Mouse (Mus musculus): ENCODE measurements around the gene Serpinb9.
"Not testable (repeated sequence)": the region's sequence is repeated elsewhere in the genome, so short reads cannot be mapped to it uniquely, and the experiment has no call there.

Serpinb9 gene

GRCm38 (mm10) chr13:33001341-33001740 lies 1.7 kb upstream of the Serpinb9 start:
- intact Hi-C loops (cut with DNase I) = loop anchor here (10.0 kb wide), 1 partner anchor 97 kb away; no protein-coding TSS in a partner anchor

DNA sequence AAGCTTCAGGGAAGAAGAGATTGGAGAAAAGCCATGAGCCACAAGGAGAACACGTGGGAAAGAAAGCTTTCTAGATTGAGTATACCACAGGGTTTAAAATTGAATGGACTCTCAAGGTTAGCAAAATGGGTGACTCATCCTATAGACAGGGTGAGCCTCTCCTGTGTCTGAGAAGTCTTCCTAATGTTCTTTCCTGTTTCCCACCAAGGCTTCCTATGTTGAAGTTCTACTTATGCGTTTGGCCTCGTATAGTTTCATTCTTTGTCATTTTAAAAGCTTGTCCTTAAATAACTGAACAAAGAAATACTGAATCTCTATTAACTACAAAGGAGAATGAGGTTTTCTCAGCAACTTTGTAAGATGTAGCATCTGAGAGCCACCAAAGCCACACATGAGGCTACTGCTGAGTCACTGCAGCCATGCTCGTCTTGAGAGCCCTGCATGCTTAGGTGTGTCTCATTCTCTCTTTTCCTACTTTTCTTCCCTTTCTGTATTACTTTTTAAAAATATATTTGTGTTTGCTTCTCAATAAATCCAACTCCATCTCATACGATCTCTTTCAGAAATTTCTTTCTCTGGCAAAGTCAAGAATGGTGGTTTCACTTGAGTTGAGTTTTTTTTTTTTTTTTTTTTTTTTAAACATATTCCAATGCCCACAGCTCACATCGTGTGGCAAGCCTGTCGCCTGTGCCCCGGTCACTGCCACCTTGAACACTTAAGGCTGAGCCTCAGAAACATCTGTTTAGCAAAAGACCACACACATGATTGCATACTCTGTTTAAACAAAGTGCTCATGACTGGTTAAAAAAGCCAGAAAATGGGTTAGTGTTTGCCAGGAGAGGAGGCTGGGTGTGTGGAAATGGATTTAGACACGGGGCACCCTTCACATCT lies 718 bp downstream of the Serpinb9 start:
- intact Hi-C loops (cut with DNase I) = loop anchor here (2.0 to 10.0 kb wide), 2 partner anchors 75 to 99 kb away; partner anchors contain the start of gene Serpinb1b

DNA sequence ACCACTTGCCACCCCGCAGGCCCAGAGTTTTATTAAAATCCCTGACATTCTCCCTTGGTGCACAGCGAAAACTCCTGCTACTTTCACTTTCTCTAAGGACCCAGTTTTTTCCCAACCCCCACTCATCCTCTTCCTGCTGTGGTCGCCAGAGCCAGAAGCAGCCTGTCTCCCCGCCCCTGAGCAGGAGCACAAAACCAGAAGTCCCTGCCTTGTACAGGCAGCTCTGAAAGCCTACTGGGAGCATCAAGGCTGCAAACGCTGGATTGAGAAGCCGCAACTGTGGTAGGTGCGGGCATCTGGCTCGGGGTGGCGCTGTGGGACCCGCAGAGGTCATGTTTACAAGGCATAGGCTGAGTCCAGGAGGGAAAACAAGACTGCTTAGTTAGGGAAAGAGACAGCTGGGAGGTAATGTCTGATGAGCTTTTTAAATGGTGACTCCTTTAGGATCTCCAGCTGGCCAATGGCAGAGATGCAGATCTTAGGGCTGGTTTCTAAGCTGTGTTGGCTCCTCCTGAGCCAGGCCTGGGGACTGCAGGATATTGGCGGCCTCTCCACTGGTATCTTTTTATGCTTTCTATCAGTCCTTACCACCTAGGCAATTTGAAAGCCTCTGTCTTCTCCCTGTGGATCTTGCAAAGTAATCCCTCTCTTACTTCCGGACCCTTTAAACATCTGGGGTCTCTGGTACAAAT lies 1.5 kb downstream of the Serpinb9 start:
- intact Hi-C loops (cut with DNase I) = loop anchor here (2.0 to 10.0 kb wide), 2 partner anchors 74 to 100 kb away; partner anchors contain the start of gene Serpinb1b

- intact Hi-C loops (cut with DNase I) = loop anchor here (2.0 to 10.0 kb wide), 2 partner anchors 73 to 101 kb away; partner anchors contain the start of gene Serpinb1b
These were observed 2.5 kb downstream of the Serpinb9 start for GRCm38 (mm10) chr13:33005501-33006075.

DNA sequence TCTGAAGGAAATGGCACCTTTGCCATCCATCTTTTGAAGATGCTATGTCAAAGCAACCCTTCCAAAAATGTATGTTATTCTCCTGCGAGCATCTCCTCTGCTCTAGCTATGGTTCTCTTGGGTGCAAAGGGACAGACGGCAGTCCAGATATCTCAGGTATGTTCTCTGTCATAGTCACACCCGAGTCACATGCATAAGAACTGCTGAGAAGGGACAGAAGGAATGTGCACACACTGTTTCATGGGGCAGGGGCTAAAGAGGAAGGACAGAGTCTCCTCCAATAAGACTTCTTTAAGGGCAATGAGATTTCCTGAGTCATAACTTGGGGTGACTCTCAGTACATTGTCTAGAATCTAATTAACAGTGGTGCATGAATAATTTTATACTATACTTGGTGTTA lies 3.5 kb downstream of the Serpinb9 start:
- intact Hi-C loops (cut with DNase I) = loop anchor here (10.0 kb wide), 1 partner anchor 102 kb away; no protein-coding TSS in a partner anchor

DNA sequence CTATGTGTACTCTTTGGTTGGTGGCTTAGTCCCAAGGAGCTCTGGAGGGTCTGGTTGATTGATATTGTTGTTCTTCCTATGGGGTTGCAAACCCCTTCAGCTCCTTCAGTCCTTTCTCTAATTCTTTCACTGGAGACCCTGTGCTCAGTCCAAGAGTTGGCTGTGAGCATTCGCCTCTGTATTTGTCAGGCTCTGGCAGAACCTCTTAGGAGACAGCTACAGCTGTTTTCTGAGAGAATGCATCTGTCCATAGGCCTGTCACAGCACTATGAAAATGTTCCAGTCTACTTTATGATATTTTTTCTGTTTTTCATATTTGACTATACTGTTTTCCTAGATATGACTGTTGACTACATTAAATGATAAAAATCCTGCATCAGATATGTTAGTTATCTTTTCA lies 9.3 kb downstream of the Serpinb9 start:
- intact Hi-C loops (cut with DNase I) = no loop called here

- intact Hi-C loops (cut with DNase I) = no loop called here
These were observed 10.2 kb downstream of the Serpinb9 start for GRCm38 (mm10) chr13:33013271-33013670.

DNA sequence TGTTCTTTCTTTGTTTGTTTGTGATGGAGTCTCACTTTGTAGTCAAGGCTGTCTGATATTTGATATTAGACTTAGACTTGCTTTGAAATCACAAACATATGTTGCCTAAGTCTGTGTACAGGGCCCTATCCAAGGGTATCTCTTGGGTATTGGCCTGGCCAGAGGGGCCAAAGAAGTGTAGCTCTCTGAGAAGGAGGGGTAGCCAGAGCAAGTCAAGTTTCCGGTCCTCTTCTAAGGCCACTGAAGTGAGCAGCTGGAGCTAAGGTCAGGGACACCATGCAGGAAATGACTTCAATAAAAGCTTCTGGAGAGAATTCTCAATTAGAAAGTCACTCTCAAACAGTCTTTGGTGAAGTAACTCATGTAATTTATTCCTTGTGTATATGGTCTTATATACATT lies 19.3 kb downstream of the Serpinb9 start:
- intact Hi-C loops (cut with DNase I) = no loop called here

DNA sequence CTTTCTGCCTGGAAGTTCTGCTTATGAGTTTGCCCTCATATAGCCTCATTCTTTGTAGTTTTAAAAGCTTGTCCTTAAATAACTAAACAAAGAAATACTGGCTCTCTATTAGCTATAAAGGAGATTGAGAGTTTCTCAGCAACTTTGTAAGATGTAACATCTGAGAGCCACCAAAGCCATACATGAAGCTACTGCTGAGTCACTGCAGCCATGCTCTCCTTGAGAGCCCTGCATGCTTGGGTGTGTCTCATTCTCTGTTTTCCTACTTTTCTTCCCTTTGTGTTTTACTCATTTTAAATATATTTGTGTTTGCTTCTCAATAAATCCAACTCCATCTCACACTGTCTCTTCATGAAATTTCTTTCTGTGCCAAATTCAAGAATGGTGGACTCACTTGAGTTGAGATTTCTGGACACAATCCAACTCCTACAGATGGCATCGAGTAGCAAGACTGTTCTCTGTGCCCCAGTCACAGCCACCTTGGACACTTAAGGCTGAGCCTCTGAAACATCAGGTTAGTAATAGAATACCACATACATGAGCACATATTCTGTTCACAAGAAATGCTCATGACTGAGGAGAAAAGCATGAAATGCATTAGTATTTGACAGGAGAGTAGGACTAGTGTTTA lies 23.5 kb downstream of the Serpinb9 start:
- intact Hi-C loops (cut with DNase I) = no loop called here

- intact Hi-C loops (cut with DNase I) = no loop called here
These were observed 24.2 kb downstream of the Serpinb9 start, which contains the start of gene Serpinb9b for GRCm38 (mm10) chr13:33027244-33027643. Gene Serpinb9b (plus strand): TSS chr13:33027416.

GRCm38 (mm10) chr13:33028146-33028545 lies 25.1 kb downstream of the Serpinb9 start:
- intact Hi-C loops (cut with DNase I) = no loop called here

DNA sequence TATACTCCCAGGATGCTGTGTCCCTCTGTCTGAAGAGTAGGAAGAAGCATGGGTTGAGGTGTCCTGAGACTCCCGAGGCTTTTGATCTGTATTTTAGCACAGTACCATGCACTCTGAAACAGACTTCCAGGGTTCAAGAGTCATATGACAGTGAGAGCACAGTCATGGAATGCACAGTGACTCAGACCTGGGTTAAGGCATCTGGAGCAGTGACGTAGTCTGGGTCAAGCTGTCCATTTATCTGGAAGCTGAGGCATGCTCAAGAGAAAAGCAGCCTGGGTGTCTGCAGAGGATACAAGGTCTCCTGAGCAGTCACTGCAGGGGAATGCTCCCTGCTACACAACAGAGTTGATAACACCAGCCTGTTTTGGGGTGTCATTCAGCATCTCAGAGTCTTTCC lies 25.5 kb downstream of the Serpinb9 start:
- intact Hi-C loops (cut with DNase I) = no loop called here

GRCm38 (mm10) chr13:33029478-33029877 lies 26.4 kb downstream of the Serpinb9 start:
- intact Hi-C loops (cut with DNase I) = not testable (repeated sequence)

DNA sequence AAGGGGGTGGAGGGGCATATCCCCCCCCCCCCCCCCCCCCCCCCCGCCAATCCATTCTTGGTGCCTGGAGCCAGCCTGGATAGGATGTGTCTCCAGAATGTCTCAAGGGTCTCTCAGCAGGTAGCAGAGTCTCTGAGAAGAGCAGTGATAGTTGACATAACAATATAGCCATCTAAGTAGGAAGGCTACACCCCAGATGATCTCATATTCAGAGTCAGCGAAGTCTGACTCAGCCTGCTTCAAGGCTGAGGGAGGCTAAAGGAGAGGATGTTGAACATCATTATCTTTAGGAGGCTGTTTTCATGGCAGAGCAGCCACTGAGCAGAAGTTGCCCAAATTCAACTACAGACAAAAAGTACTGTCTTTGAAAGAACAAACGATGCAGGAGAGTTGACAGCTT lies 27.2 kb downstream of the Serpinb9 start:
- intact Hi-C loops (cut with DNase I) = no loop called here

DNA sequence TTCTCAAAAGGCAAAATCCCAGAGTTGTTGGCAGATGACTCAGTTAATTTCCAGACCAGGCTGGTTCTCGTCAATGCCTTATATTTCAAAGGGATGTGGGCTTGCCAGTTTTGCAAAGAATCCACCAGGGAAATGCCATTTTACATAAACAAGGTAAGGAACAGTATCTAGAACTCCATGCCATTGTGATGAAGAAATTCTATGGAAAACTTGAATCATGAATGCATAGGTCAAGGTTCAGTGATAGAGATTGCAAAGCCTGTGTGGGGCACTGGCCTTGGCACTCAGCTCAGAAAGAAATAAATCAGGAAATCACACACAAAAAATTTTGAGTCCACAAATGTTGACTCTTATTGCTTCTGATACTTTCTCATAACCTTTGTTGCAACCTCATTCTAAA lies 32.5 kb downstream of the Serpinb9 start:
- intact Hi-C loops (cut with DNase I) = no loop called here

- intact Hi-C loops (cut with DNase I) = no loop called here
These were observed 40.5 kb downstream of the Serpinb9 start for GRCm38 (mm10) chr13:33043542-33043941.

GRCm38 (mm10) chr13:33047234-33047633 lies 44.2 kb downstream of the Serpinb9 start:
- intact Hi-C loops (cut with DNase I) = no loop called here

DNA sequence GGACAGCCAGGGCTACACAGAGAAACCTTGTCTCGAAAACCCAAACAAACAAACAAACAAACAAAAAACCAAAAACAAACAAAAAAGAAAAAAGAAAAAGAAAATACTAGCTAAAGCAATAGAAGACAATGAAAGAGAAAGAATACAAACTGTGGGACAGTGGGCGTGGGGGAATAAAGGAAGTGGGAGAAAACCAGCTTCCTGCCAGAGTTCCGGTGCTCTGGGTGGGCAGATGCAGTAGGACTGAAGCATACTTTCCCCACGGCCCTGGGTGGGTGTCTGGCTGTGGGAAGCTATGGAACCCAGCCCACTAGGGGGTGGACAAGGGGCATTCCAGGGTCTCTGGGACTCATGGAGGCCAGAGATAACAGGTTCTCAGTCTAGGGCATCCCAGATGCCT lies 45.1 kb downstream of the Serpinb9 start:
- intact Hi-C loops (cut with DNase I) = no loop called here

GRCm38 (mm10) chr13:33051697-33052096 lies 48.6 kb downstream of the Serpinb9 start:
- intact Hi-C loops (cut with DNase I) = no loop called here

- intact Hi-C loops (cut with DNase I) = no loop called here
These were observed 60.0 kb downstream of the Serpinb9 start for GRCm38 (mm10) chr13:33063048-33063447.

Data from adrenal gland (tissue).